Mouse (Mus musculus) MEL (cell line): Measurements from ENCODE around the gene Gpr84. TPM values are rescaled to one million over a fixed set of nuclear protein-coding genes. Genes with fewer than 3 reads are reported as not detected.
A peak's percentile ranks its signal among the peaks of the same experiment; 100 is the strongest.

Experiments used
- DNase-seq: peaks from one replicate; pipeline ENCODE4 v3.0.0; 2011; ENCODE audit warnings: low read depth, low spot score
- H3K27ac ChIP-seq: 2 replicates; pipeline ENCODE4 v1.5.1; 2012; ENCODE audit warnings: low read depth, mild to moderate bottlenecking, control low read depth, low read length, moderate library complexity; ENCODE audit not compliant: control insufficient read depth
- H3K27me3 ChIP-seq, 2 experiments: fragments of 150-350 bp in 1 of 2; sonication (generic) in 1 of 2; 2 replicates each; pipeline ENCODE4 v1.6.1; 2012; ENCODE audit warnings: low read length in 2 of 2, mild to moderate bottlenecking in 2 of 2, improper control_type of control experiment in 1 of 2, moderate library complexity in 1 of 2; ENCODE audit not compliant: insufficient read depth in 2 of 2, control insufficient read depth in 1 of 2
- H3K36me3 ChIP-seq, 2 experiments: 2 replicates each; pipeline ENCODE4 v1.6.1; 2012 to 2014; ENCODE audit warnings: low read length in 2 of 2, improper control_type of control experiment in 1 of 2, inconsistent platforms in 1 of 2, mild to moderate bottlenecking in 1 of 2; ENCODE audit not compliant: insufficient read depth in 2 of 2, control insufficient read depth in 1 of 2
- H3K4me1 ChIP-seq, 2 experiments: fragments of 150-350 bp in 1 of 2; sonication (generic) in 1 of 2; 2 replicates each; pipeline ENCODE4 v1.6.1; 2012; ENCODE audit warnings: low read length in 2 of 2, improper control_type of control experiment in 1 of 2, mild to moderate bottlenecking in 1 of 2; ENCODE audit not compliant: insufficient read depth in 2 of 2, control insufficient read depth in 1 of 2
- H3K4me3 ChIP-seq, 2 experiments: fragments of 150-350 bp in 1 of 2; sonication (generic) in 1 of 2; 2 replicates each; pipeline ENCODE4 v1.5.1; 2012; ENCODE audit warnings: low read depth in 2 of 2, low read length in 2 of 2, mild to moderate bottlenecking in 2 of 2, moderate library complexity in 2 of 2, control low read depth in 1 of 2, improper control_type of control experiment in 1 of 2; ENCODE audit not compliant: control insufficient read depth in 1 of 2, insufficient read depth in 1 of 2
- H3K79me2 ChIP-seq: 2 replicates; pipeline ENCODE4 v1.6.1; 2012; ENCODE audit warnings: mild to moderate bottlenecking, low read length, moderate library complexity; ENCODE audit not compliant: control insufficient read depth, poor library complexity, insufficient read depth
- H3K9ac ChIP-seq: 2 replicates; pipeline ENCODE4 v1.6.1; 2012; ENCODE audit warnings: low read depth, mild to moderate bottlenecking, control low read depth, low read length, moderate library complexity; ENCODE audit not compliant: control insufficient read depth, poor library complexity, severe bottlenecking
- H3K9me3 ChIP-seq: fragments of 150-350 bp; sonication (generic); replicated peaks from 2 replicates; pipeline ENCODE4 v1.6.1; 2012; ENCODE audit warnings: mild to moderate bottlenecking, low read length, improper control_type of control experiment, moderate library complexity; ENCODE audit not compliant: insufficient read depth
- BHLHE40 ChIP-seq: IDR thresholded peaks from 2 replicates; pipeline ENCODE4 v1.6.1; 2012; ENCODE audit warnings: low read depth, mild to moderate bottlenecking, inconsistent platforms, low read length, improper control_type of control experiment, borderline replicate concordance
- CTCF ChIP-seq, 3 experiments: IDR thresholded peaks in 2 of 3; conservative IDR thresholded peaks in 1 of 3; 2 replicates each; pipeline ENCODE4 v1.5.1; 2011 to 2012; ENCODE audit warnings: low read length in 3 of 3, low read depth in 2 of 3, mild to moderate bottlenecking in 2 of 3, improper control_type of control experiment in 1 of 3, inconsistent platforms in 1 of 3, mixed read lengths in 1 of 3, moderate library complexity in 1 of 3; ENCODE audit not compliant: control insufficient read depth in 1 of 3, insufficient read depth in 1 of 3, poor library complexity in 1 of 3, severe bottlenecking in 1 of 3
- E2F4 ChIP-seq: IDR thresholded peaks from 2 replicates; pipeline ENCODE4 v1.6.1; 2011; ENCODE audit warnings: low read depth, low read length, improper control_type of control experiment, borderline replicate concordance
- EP300 ChIP-seq, 2 experiments: IDR thresholded peaks; 2 replicates each; pipeline ENCODE4 v1.6.1; 2011; ENCODE audit warnings: improper control_type of control experiment in 2 of 2, low read length in 2 of 2, low read depth in 1 of 2, mild to moderate bottlenecking in 1 of 2
- GABPA ChIP-seq: IDR thresholded peaks from 2 replicates; pipeline ENCODE4 v1.6.1; 2012; ENCODE audit warnings: low read depth, mild to moderate bottlenecking, inconsistent platforms, low read length, improper control_type of control experiment, moderate library complexity
- GATA1 ChIP-seq: IDR thresholded peaks from 2 replicates; pipeline ENCODE4 v1.6.1; 2011; ENCODE audit warnings: low read depth, low read length, improper control_type of control experiment
- HCFC1 ChIP-seq: IDR thresholded peaks from 2 replicates; pipeline ENCODE4 v1.6.1; 2012; ENCODE audit warnings: low read depth, mild to moderate bottlenecking, inconsistent platforms, low read length, improper control_type of control experiment, moderate library complexity
- JUND ChIP-seq: IDR thresholded peaks from 2 replicates; pipeline ENCODE4 v1.6.1; 2011; ENCODE audit warnings: low read depth, mild to moderate bottlenecking, improper control_type of control experiment, low read length
- MAX ChIP-seq: IDR thresholded peaks from 2 replicates; pipeline ENCODE4 v1.6.1; 2011; ENCODE audit warnings: low read length, improper control_type of control experiment
- MAZ ChIP-seq: IDR thresholded peaks from 2 replicates; pipeline ENCODE4 v1.6.1; 2012; ENCODE audit warnings: low read depth, mild to moderate bottlenecking, inconsistent platforms, low read length, improper control_type of control experiment
- MXI1 ChIP-seq: IDR thresholded peaks from 2 replicates; pipeline ENCODE4 v1.6.1; 2011; ENCODE audit warnings: mild to moderate bottlenecking, low read depth, low read length, improper control_type of control experiment
- MYC ChIP-seq: IDR thresholded peaks from 2 replicates; pipeline ENCODE4 v1.6.1; 2011; ENCODE audit warnings: low read depth, mild to moderate bottlenecking, low read length, improper control_type of control experiment, moderate library complexity
- NRF1 ChIP-seq: IDR thresholded peaks from 2 replicates; pipeline ENCODE4 v1.6.1; 2014; ENCODE audit warnings: low read depth, mild to moderate bottlenecking, inconsistent platforms, low read length, improper control_type of control experiment, moderate library complexity; ENCODE audit not compliant: poor library complexity, insufficient read depth, severe bottlenecking
- POLR2A ChIP-seq, 2 experiments: IDR thresholded peaks; 2 replicates each; pipeline ENCODE4 v1.6.1; 2011 to 2012; ENCODE audit warnings: low read length in 2 of 2, mild to moderate bottlenecking in 2 of 2, control low read depth in 1 of 2, improper control_type of control experiment in 1 of 2, low read depth in 1 of 2, moderate library complexity in 1 of 2; ENCODE audit not compliant: control insufficient read depth in 1 of 2, insufficient read depth in 1 of 2, poor library complexity in 1 of 2
- POLR2AphosphoS2 ChIP-seq: IDR thresholded peaks from 2 replicates; pipeline ENCODE4 v1.6.1; 2011; ENCODE audit warnings: low read length, improper control_type of control experiment
- POLR2AphosphoS5 ChIP-seq: IDR thresholded peaks from 2 replicates; pipeline ENCODE4 v1.6.1; 2012; ENCODE audit warnings: low read depth, borderline replicate concordance, mild to moderate bottlenecking, inconsistent platforms, low read length, moderate library complexity, mixed read lengths
- RAD21 ChIP-seq: IDR thresholded peaks from 2 replicates; pipeline ENCODE4 v1.6.1; 2011; ENCODE audit warnings: mild to moderate bottlenecking, low read depth, low read length, improper control_type of control experiment
- TBP ChIP-seq: IDR thresholded peaks from 2 replicates; pipeline ENCODE4 v1.8.0; 2011; ENCODE audit warnings: low read depth, low read length, improper control_type of control experiment
- TCF12 ChIP-seq: IDR thresholded peaks from 2 replicates; pipeline ENCODE4 v1.6.1; 2014; ENCODE audit warnings: low read depth, mild to moderate bottlenecking, inconsistent platforms, low read length, improper control_type of control experiment, moderate library complexity
- UBTF ChIP-seq: IDR thresholded peaks from 2 replicates; pipeline ENCODE4 v1.6.1; 2012; ENCODE audit warnings: low read depth, mild to moderate bottlenecking, inconsistent platforms, low read length, improper control_type of control experiment, moderate library complexity, borderline replicate concordance; ENCODE audit not compliant: insufficient read depth
- USF1 ChIP-seq: IDR thresholded peaks from 2 replicates; pipeline ENCODE4 v1.6.1; 2014; ENCODE audit warnings: low read depth, mild to moderate bottlenecking, inconsistent platforms, low read length, improper control_type of control experiment, moderate library complexity
- ZKSCAN1 ChIP-seq: IDR thresholded peaks from 2 replicates; pipeline ENCODE4 v1.6.1; 2012; ENCODE audit warnings: low read depth, mild to moderate bottlenecking, inconsistent platforms, low read length, improper control_type of control experiment, moderate library complexity
- ZMIZ1 ChIP-seq: IDR thresholded peaks from 2 replicates; pipeline ENCODE4 v1.6.1; 2012; ENCODE audit warnings: low read depth, mild to moderate bottlenecking, inconsistent platforms, low read length, improper control_type of control experiment, moderate library complexity
- ZNF384 ChIP-seq: IDR thresholded peaks from 2 replicates; pipeline ENCODE4 v1.6.1; 2012; ENCODE audit warnings: low read depth, mild to moderate bottlenecking, inconsistent platforms, low read length, improper control_type of control experiment
- polyA plus RNA-seq, 2 experiments: library from polyadenylated mRNA; stranded (reverse) in 1 of 2; unstranded in 1 of 2; fragments of >175 nt in 1 of 2; fragments of >200 nt in 1 of 2; gene quantifications; 2 replicates each; pipeline versions ENCODE4 v1.2.1 to v1.2.4; 2012; ENCODE audit warnings: low replicate concordance in 2 of 2, low read depth in 1 of 2; ENCODE audit not compliant: insufficient read length in 2 of 2, insufficient read depth in 1 of 2, missing spikeins in 1 of 2
- total RNA-seq: library from RNA; depleted of rRNA; stranded (reverse); fragments of 300-350 nt; gene quantifications from 2 replicates; pipeline ENCODE4 v1.2.3, GENCODE M21; 2012

Gpr84 gene
- total and polyA plus RNA-seq, 3 experiments = 0.12 to 0.21 TPM; not detected in 1

DNA sequence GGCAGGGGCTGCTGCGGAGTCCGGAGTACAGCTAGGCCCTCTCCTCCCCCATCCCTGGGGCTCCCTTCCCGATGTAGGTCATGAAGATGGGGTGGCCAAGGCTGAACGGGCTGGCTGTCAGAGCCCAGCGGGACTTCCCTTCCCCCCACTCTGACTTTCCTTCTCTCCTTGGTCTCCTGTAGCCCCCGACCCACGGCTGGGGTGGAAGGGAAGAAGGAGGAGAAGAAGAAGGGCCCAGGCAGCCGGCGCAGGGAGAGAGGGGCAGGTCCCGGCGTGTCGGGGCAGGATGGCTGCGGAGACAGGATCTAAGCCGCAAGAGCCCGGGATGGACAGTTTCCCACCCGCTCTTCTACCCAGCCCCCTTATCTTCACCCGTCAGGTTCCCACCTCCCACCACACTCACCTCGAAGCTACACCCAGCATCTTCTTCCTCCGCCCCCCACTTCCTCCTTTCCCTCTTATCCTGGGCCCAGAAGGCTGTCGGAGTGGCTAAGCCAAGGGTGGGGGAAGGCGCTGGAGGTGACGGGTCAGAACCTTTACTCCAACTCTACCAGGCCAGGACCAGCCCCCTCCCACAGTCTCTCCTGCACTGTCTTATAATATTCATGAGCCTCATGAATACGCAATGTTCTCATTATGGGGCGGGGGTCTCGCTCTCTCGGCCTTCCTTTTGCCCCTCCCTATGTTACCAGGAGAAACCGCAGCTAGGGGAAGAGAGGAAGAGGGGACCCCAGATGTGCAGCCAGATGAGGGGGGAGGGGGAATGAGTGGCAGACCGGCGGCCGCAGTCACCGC lies 29.0 kb upstream of the Gpr84 start (continued):
- TF ChIP-seq ZNF384 = no peak
- peak; percentile 64 for TF ChIP-seq MAZ
- peak; percentile 54; the same call in 1 of the 2 replicates for TF ChIP-seq TBP

DNA sequence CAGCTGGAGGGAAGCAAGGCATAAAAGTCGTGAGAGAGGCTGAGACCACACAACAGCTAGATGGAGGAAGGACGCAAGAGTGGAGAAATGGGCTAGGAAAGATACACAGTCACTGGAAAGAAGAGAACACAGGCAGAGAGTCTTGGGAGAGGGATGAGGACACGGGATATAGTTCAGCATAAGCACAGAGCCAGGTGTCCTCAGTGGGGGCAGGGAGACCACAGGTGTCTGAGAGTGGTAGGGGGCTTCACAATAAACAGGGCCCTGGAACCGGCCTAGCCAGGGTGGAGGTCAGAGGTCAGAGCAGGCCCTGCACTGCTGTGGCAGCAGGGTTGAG lies 28.4 kb upstream of the Gpr84 start:
- no peak for DNase-seq
- peaks cover 0 to 12% of the 10 kb centered on the region in 2 experiments; a peak in 2 of 4 replicates for H3K36me3 ChIP-seq
- TF ChIP-seq MAZ = no peak
- TF ChIP-seq POLR2A (IDR thresholded peaks at IDR 0.05; ENCODE audit: control insufficient read depth in 1 of 2, insufficient read depth in 1 of 2, low read depth in 1 of 2, low read length in 2 of 2, poor library complexity in 1 of 2) = no peak
- no peak for TF ChIP-seq ZMIZ1
- TF ChIP-seq UBTF = no peak
- no peak for TF ChIP-seq JUND
- no peak for TF ChIP-seq MAX
- TF ChIP-seq NRF1 = no peak
- TF ChIP-seq EP300 (IDR thresholded peaks at IDR 0.05; ENCODE audit: low read depth in 1 of 2, low read length in 2 of 2) = no peak
- TF ChIP-seq CTCF (IDR thresholded peaks at IDR 0.05 in 2 of 3, conservative IDR thresholded peaks at IDR 0.05 in 1 of 3; ENCODE audit: control insufficient read depth in 1 of 3, insufficient read depth in 1 of 3, low read depth in 2 of 3, low read length in 3 of 3, poor library complexity in 1 of 3, severe bottlenecking in 1 of 3) = no peak
- TF ChIP-seq TCF12 = no peak
- TF ChIP-seq E2F4 = no peak
- TF ChIP-seq HCFC1 = no peak
- no peak for TF ChIP-seq MYC
- peak overlapping the region; percentile 59 for H3K9ac ChIP-seq
- peaks cover 0 to 18% of the 10 kb centered on the region in 2 experiments; a peak in 3 of 4 replicates for H3K4me1 ChIP-seq
- peak overlapping the region; percentile 69 to 71 for H3K4me3 ChIP-seq
- no peaks in the 10 kb centered on the region for H3K9me3 ChIP-seq
- H3K27ac ChIP-seq = peak overlapping the region; percentile 61
- H3K79me2 ChIP-seq = peaks cover 15% of the 10 kb centered on the region
- no peaks in the 10 kb centered on the region for H3K27me3 ChIP-seq

DNA sequence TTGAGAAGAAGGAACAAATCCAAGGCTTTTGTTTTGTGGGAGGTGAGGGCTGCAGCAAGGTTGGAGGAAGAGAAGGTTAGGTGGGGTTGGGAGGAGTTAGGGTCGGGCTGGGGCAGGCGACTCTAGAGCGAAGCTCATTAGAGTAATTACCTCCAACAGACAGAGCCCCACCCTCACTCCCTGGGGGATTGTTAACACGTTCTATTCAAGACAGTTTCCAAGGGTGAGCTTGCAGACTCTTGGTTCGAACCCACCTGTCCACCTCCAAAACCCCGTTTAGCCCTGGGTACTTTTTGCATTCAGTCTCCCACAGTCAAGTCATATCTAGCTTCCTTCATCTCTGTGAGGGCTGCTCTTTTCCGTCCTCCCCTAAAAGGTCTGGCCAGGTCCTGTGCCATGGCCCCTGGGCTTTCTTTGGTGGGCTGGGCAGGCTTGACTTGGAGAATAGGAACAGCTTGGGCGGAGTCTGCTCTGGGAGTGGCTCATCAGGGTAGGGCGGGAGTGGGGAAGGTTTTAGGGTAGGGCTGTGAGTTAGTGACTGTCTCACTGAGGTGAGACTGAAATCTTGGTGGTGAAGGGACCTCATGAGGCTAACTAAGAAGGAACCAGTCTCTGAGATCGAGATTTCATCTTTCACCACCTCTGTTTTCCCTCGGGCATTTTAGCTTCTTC lies 26.7 kb upstream of the Gpr84 start:
- Histone ChIP-seq H3K27me3 (no peaks in the 10 kb centered on the region), H3K27ac (no peak overlapping the region), H3K9me3 (no peaks in the 10 kb centered on the region), H3K9ac (no peak overlapping the region), H3K36me3 (peaks cover 0 to 12% of the 10 kb centered on the region in 2 experiments; a peak in 2 of 4 replicates), H3K79me2 (peaks cover 15% of the 10 kb centered on the region), H3K4me3 (no peak overlapping the region), H3K4me1 (peaks cover 0 to 18% of the 10 kb centered on the region in 2 experiments; a peak in 3 of 4 replicates)
- TF ChIP-seq ZNF384 = no peak
- no peak for TF ChIP-seq RAD21
- TF ChIP-seq POLR2AphosphoS2 = no peak
- no peak for TF ChIP-seq ZKSCAN1
- no peak for TF ChIP-seq TBP
- TF ChIP-seq BHLHE40 = no peak
- TF ChIP-seq USF1 = no peak
- no peak for TF ChIP-seq GATA1
- no peak for TF ChIP-seq POLR2AphosphoS5
- TF ChIP-seq MAZ = no peak
- TF ChIP-seq GABPA = no peak
- TF ChIP-seq MXI1 = no peak
- DNase-seq = no peak
